Mouse (Mus musculus) lung, adult 2 months (tissue): Measurements from ENCODE around the gene Baz2b.

ENCODE experiments used
- CTCF ChIP-seq: fragments of 200-500 bp; IDR thresholded peaks from 2 replicates; pipeline ENCODE4 v1.5.1; 2011; ENCODE audit warnings: mild to moderate bottlenecking, low read length, control low read depth; ENCODE audit not compliant: insufficient read depth
- POLR2A ChIP-seq: fragments of 200-500 bp; IDR thresholded peaks from 2 replicates; pipeline ENCODE4 v1.6.1; 2011; ENCODE audit warnings: low read depth, mild to moderate bottlenecking, control low read depth, low read length, borderline replicate concordance; ENCODE audit errors: extremely low read depth

DNA sequence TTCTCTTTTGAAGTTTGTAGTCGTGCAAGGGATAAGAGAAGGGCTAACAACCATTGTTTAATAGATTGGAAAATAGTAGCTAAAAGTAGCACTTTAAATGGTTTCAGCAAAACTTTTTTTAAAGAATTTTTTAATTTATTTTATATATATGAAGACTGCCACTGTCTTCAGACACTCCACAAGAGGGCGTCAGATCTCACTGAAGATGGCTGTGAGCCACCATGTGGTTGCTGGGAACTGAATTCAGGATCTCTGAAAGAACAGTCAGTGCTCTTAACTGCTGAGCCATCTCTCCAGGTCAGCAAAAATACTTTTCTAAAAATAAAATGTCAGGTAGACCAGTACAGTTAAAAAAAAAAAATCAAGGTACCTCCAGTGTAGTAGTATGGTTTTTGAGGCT is 165.1 kb downstream of the Baz2b start:
- TF ChIP-seq CTCF (no peak), POLR2A (no peak)
